Mouse (Mus musculus) right cerebral cortex, adult 2 months (tissue): ENCODE data around the gene Tex19.2.

Experiments
- DNase-seq, 2 experiments: peaks; one replicate each; pipeline ENCODE4 v3.0.0; 2021 to 2022; ENCODE audit warnings: low spot score in 2 of 2

The Tex19.2 gene

DNA sequence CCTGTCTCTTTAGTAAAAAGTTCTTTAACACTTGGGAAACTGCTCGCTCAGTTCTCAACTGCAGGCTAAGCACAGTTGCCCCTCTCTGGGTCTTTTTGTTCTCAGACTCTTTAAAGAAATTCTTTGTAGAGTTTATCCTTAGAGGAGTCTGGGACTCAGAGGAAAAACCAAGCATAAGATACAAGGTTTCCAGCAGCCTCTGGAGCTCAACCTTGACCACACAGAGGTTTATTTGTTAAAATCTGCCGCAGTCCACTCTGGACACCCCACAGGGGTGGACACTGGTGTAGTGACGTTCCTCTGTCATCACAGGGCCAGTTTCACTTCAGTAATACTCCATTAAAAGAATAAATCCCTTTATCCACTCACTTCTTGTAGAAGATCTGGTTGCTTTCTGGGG is at the start of gene Tex19.2:
Tex19.2 (minus strand) TSS at position 101 of the 400 bp plus-strand sequence.
- no peak for DNase-seq

DNA sequence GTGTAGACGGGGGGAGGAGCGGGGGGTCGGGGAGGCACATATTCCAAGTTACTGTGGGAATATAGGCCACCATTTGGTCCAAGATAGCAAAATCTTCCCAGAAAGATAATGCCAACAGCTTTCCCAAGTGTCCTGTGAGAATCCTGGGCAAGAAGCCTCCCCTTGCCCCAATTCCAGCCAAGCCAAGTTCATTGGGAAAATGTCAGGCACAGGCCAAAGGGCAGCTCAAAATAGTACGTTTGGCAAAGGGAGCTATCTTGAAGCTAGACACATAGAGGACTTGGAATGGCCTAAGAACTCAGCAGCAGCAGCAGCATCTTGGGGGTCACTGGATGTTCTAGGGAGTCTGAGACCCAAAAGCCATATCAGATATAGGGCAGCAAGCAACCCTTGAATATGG is 45.3 kb upstream of the Tex19.2 start:
- DNase-seq = no peak

DNA sequence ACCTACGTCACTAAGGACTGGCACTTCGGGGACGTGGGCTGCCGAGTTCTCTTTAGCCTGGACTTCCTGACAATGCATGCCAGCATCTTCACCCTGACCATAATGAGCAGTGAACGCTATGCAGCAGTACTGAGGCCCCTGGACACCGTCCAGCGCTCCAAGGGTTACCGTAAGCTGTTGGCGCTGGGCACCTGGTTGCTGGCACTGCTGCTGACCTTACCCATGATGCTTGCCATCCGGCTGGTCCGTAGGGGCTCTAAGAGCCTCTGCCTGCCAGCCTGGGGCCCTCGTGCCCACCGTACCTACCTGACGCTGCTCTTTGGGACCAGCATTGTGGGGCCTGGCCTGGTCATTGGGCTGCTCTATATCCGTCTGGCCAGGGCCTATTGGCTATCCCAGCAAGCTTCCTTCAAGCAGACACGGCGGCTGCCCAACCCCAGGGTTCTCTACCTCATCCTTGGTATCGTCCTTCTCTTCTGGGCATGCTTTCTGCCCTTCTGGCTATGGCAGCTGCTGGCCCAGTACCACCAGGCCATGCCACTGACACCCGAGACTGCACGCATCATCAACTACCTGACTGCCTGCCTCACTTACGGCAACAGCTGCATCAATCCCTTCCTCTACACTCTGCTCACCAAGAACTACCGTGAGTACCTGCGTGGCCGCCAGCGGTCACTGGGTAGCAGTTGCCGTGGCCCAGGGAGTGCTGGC is 42.3 kb upstream of the Tex19.2 start:
- DNase-seq = no peak

DNA sequence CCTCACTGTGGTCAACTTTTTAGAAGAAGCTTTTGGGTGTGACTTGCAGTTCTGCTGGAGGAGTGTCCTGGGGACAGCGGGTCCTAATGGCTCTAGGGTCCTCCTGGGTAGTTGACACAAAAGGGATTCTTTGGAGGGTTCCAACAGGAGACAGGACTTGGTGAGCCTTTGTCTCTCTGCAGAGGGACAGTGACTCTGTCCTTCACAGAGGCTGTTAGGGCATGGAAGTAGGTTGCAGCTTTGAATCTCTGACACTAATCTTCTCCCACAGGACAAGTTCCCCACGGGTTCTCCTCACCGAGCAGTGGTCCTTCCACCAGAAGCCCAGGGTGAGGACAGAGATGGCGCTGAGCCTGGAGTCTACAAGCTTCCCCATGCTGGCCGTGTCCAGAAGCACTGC is 41.5 kb upstream of the Tex19.2 start, which contains the start of gene Uts2r:
Uts2r (plus strand) TSS at position 301 of the 400 bp plus-strand sequence.
- no peak for DNase-seq

DNA sequence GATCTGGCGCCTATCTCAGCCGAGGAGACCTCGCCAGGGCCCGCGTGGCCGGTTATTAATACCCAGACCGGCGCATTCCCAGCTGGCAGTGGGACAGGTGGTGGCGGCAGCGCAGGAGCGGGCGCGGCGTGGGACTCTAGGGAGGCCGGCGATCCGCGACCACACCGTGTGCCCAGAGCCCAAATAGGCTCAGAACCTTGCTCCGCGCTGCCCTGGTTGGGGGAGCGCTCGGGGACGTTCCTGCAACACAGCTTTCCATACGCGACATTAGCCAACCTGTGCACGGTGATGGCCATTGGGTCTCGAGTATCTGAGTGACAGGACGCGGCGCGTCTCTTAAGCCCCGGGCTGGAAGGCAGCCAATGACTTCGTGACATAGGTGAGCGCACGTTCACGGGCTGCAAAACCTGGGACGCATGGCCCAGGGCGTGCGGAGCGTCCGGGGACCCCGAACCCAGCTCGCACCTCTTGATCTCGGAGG is 38.0 kb upstream of the Tex19.2 start:
- DNase-seq = no peak

DNA sequence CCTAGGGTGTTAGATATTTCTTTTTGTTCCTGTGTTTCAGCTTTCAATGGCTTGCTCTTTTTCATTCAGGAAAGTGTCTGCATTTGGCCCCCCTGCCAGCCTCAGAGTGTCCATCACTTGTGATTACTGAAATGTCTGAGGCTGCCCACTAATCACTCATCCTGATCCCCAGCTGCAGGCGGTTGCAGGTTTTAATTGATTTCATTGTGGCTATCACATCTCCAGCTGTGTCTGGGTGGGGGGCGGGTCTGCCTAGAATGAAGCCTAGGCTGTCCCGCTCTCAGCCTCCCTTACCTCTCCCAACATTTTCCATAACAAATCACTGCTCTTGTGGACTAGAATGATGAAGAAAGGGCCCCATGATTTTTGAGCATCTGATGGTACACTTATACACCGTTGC is 35.7 kb upstream of the Tex19.2 start:
- no peak for DNase-seq

DNA sequence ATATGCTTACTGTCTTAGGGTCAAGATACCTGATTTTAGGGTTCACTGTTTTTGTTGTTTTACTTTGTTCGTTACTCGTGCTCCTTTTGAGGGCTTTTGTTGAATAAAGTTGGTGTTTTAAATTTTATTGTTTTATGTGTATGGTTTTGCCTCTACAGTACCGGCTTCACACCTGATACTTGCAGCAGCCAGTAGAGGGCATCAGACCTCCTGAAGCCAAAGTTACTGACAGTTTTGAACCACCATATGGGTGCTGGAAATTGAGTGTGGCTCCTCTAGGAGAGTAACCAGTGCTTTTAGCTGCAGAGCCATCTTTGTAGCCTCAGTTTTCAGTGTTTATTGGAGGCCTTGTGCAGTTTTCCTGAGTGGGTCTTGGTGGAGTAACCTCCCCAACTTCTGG is 29.7 kb upstream of the Tex19.2 start:
- no peak for DNase-seq

DNA sequence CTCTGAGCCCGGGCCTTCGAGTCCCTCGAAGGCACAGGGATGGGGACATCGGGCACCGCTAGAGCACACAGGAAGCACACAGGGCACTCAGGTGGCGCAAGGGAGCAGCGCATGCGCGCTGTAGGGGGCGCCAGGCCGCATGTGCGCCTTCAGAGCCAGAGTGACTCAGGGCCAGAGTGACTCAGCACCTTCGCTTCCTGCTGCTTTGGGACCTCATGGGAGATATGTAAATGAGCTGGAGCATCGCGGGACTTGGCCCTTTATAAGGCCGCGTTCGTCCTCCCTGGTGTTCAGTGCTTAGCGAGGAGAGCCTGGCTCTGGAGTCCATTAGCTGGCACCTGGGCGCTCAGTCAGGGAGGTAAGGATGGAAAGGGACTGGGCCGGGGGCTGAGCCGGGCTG is 27.4 kb upstream of the Tex19.2 start, which contains the start of gene Tex19.1:
Tex19.1 (plus strand) TSS at position 279 of the 400 bp plus-strand sequence.
- DNase-seq = no peak

DNA sequence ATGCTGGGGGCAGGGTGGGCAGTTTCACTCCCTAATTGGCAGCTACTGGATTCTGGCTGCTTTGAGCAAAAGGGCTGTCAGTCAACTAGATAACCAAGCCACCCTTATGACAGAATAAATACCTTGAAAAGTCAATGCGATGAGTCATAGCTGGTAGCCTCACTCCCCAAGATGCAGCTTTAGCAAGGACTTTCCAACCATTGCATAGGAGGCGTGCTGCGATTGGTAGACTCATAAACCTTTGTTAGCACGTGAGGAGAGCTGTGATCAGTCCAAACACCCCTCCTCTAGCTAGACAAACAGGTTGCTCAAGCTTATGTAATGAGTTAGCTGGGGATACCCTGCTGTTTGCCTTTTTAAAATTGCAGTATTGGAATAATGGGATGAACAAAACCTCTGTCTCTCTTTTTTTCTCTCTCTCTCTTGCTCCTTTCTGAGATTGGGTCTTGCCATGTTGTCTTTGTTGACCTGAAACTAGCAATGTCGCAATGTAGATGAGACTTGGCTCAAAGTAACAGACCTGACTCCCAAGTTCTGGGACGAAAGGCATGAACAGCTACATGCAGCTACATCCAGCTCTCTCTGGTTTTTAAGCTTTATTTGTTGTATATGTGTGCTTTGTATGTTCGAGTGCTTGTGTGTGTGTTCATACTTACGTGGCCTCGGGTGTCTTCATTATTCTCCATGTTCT is 25.0 kb upstream of the Tex19.2 start:
- no peak for DNase-seq

DNA sequence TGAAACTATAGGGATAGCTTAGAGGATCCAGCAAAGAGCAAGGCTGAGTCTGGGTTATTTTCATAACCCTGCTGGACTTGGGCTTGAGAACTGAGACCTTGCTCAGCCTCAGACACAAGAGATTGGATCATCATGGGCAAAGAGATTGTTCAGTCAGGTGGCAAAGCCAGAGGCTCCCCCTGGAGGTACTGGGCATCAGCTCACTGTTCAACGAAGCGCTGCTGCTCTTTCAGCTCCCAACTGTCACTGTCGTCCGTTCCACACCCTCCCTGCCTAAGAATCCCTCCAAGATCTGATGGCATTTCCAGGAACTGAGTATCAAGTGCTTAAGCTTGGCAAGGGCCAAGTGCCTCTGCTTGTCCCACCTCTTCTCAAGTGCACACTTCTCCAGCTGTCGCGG is 20.3 kb upstream of the Tex19.2 start:
- DNase-seq = no peak

DNA sequence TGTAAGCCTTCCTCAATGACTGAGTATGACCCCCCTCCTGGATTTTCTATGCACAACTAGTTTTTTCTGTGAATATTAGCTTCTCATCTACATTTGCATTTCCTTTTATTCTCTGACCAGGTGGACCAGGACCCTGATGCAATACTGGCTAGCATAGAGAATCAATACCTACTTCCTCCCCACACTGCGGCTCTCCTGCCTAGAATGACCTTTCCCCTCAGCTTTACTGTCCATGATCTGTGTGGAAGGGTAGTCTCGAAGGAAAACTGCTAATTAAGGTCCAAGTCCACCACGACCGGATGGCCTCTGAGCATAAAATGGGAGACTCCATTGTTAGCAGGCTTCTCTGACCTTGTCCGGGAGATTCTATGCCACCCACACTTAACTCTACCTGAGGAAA is 19.2 kb upstream of the Tex19.2 start:
- no peak for DNase-seq

DNA sequence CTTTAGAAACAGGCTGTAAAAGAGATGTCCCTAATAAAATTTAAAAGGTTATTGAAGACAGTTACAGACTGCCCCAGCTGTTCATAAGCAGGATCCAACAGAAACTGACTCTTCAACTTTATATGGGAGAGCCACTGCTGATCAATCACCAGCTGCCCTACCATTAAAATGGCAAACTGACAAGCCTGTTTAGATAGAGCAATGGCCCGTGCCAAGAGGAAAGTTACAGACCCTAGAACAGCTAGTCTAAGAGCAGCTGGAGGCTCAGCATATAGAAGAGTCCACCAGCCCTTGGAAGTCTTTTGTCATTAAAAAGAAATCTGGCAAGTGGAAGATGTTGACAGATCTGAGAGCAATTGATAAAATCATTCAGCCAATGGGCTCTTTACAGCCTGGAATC is 16.1 kb upstream of the Tex19.2 start:
- no peak for DNase-seq

DNA sequence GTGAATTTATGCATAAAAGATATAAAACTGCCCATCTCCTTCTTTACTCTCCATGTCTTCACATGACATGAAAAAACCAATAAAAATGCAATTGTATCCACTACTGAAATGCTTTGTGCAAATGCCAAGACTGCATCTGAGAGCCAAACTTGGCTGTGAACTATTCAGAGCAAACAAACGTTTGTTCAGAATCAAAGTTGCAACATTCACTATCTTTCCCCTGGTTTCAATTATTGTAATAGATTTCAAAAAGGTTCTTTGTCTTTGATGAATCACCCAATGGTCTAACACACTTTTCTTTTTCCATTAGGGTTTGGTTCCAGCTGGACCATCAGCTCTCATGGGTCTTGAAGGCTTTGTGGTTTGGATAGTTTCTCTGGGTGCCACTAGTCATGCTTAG is 11.1 kb upstream of the Tex19.2 start:
- no peak for DNase-seq

DNA sequence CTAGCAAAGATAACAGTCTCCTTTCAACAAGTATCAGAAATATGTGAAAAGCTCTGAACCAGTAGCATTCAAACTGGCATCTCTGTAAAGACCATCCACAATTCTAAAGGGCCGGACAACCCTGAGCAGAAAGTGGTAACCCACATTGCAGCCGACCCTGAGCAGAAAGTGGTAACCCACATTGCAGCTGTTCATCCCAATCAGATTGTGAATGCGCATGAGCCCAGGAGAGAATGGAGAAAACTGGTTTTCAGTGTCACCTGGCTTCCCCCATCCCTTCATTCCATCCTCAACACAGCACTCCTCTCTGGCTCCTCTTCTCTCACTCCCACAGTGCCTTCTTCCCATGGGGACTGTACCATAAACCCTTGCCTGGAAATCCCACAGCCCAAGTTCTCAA is 9.0 kb upstream of the Tex19.2 start:
- DNase-seq = no peak

DNA sequence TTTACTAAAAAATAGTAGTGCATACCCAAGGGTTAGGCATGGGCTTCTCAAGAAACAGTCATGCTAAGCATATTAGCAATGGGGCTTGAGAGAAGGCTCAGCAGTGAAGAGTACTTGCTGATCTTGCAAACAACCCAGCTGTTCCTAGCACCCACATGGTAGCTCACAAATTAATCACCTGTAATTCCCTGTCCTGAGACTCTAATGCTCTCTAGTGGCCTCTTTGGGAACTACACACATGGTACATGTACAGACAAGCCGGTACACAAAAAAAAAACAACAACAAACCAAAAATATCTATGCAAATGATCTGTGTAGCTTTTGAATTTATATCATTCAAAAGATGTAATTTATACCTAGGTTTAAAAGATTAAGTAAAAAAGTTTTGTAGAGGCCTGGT is 7.9 kb upstream of the Tex19.2 start:
- no peak for DNase-seq

DNA sequence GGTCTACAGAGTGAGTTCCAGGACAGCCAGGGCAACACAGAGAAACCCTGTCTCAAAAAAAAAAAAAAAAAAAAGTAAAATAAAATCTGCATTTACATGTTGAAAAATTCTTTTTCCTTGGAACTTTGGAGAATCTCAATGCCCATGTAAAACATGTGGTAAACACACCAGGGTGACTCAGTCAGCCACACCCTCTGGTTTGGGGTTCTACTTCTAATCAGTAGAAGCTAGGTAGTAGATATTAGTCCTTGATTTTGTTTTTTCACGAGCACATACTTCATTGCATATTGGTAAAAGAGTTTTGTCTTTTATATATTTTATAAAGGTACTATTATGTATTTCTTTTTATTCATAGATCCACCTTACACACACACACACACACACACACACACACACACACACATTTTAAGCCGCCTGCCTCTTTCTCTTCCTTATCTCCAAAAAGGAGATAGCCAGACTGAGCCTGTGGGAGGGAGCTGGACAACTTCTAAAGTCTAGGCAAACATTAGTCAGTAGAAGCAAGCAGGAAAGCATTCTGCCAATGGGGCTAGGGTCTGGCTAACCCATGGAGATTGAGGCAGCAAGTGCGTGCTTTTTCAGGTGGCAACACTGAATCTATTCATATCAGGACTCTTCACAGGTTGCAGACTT is 7.2 kb upstream of the Tex19.2 start:
- no peak for DNase-seq

DNA sequence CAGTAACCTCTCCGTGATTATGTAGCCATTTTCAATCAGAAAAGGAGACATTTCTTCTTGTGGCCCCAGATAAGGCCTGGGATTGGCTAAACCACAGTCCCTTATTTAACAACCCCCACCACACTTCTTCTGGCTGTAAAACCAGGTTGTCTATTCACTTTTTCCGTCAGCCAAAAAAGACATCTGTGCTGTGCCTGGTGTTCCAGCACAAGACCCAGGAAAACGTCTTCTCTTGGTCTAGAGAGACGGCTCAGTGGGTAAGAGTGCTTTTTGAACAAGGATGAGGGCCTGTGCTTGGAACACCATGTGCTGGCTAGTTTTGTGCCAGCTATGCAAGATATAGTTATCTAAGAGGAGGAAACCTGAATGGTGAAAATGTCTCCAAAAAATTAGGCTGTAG is 5.0 kb upstream of the Tex19.2 start:
- DNase-seq = no peak

DNA sequence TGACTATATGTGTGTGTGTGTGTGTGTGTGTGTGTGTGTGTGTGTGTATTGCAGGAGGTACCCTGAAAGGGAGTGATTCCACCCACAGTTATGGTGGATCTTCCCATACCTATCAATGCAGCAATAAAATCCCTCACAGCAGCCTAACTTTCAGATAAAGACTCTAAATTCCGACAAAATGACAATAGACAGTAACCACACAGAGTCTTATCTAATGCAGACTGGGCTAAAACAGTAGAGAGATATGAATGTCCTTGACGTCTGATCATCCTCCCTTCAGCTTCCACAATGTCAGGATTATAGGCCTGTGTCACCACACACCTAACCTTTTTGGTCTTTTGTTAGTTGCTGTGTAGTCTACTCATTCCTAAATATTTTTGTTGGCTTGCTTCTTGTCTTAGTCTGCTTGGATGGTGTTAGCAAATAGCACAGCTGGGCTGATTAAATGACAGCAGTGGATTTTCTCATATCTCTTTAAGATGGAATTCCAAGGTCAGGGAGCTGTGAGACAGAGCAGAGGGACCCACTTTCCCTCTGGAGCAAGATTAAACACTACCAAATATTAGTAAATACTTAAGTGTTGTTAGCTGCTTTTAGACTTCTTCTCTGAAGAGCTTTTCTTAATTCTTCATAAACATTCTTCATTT is 3.7 kb upstream of the Tex19.2 start:
- no peak for DNase-seq

DNA sequence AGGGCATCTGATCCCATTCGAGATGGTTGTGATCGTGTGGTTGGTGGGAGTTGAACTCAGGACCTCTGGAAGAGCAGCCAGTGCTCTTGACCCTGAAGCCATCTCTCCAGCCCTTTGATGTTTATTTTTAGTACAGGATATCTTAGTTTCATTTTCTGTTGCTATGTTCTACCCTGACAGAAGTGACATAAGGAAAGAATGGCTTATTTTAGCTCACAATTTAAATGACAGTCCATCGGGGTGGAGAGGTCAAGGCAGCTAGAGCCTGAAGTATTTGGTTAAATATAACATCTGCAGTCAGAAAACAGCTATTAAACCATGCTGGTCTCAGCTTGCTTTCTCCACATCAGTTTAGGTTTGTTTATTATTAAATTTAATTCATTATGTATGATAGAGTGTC is 2.7 kb upstream of the Tex19.2 start:
- DNase-seq = no peak

DNA sequence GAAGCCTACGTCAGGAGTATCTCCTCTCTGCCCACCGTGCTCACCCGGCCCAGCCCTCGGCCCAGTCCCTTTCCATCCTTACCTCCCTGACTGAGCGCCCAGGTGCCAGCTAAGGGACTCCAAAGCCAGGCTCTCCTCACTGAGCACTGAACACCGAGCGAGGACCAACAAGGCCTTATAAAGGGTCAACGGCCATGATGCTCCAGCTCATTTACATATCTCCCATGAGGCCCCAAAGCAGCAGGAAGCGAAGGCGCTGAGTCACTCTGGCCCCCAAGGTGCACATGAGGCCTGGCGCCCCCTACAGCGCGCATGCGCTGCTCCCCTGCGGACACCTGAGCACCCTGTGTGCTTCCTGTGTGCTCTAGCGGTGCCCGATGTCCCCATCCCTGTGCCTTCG is 371 bp downstream of the Tex19.2 start:
- no peak for DNase-seq

DNA sequence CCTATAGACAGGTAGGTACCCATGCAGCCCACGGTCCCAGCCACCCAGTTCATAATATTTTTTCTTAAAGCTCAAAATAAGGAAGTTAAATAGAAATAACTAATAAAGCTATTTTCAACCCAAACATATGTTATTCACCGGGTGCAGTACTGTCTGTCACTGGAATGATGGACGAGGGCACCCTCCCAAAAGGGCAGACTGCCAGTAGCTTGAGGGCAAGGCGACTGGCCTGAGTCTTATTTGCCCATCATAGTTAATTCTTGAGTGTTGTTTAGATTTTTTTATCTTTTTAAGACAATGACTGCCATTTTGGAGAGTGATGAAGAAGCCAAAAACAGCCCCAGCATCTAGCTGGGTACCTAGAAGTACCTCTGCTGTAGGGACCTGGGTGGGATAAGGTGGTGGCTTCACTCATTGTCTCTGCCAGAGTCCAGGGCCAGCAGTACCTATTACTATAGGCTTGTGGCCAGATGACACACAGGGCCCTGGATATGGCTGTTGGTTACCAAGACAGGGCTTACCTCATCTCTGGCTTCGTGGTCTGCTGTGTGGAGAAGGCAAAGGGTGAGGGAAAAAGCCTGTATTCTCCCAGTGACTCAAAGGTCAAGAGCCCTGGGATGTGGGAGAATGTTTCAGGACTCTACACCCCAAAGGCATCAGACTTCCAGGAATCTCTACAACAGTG is 6.2 kb downstream of the Tex19.2 start:
- DNase-seq = no peak

DNA sequence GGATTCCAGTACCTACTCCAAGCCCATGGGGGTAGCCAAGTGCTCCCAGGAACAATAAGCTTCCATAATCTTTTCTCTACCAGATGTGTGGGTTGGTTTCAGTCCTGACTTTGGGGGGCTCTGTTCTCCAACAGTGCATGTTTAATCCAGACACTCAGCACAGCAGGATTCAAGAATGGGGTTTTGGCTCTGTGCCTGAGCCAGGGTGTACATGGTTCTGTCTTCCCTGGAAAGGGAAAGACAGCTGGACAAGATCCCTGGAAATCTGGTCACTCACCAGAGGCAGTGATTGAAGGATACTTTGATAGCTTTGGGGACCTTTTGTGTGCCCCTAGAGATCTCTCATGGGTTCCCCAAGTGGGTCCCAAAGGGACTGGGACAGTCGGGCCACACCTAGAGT is 6.9 kb downstream of the Tex19.2 start:
- no peak for DNase-seq
